ENCODE assay signal across 22 mouse cellular contexts in genomic region chr15:83712798-83713197, GRCm38 (mm10). TPM values are rescaled to one million over a fixed set of nuclear protein-coding genes. Genes with fewer than 3 reads are reported as not detected.
DNase-seq lines count a peak whose midpoint lies in the region; ATAC-seq lines count a peak whose summit lies in the region.
"Had no signal": no experiment of that assay in that cellular context is flagged by ENCODE, and none has a peak within 500 bp of the region (broad histone marks: within the 10 kb centered on the region; RNA-seq: fewer than 3 reads in every experiment).

No protein-coding gene starts in this region.

- WGBS in hindbrain, embryonic 10.5 days, result 69% methylated on average over 10 of the region's 10 CpGs
- WGBS in hindbrain, embryonic 12.5 days, result 70% methylated on average over 10 of the region's 10 CpGs
- WGBS in limb, embryonic 10.5 days, result 69% methylated on average over 10 of the region's 10 CpGs

- no peak overlapping the region for H3K4me2 ChIP-seq in hindbrain, embryonic 12.5 days (replicated peaks)
- H3K4me2 ChIP-seq: forebrain, embryonic 15.5 days; heart, embryonic 13.5 days; hindbrain, embryonic 13.5 days; intestine, embryonic 15.5 days had no signal

- ATAC-seq in hindbrain, embryonic 12.5 days (ENCODE audit: low FRiP score), result no peak
- ATAC-seq: activated CD4-positive, CD25-positive, alpha-beta regulatory T cell, adult 4 months; forebrain, embryonic 15.5 days; hindbrain, embryonic 16.5 days; intestine, embryonic 15.5 days had no signal

- H3K27me3 ChIP-seq in hindbrain, embryonic 10.5 days (ENCODE audit: insufficient read depth, poor library complexity, severe bottlenecking), result peaks cover 31% of the 10 kb centered on the region
- peaks cover 3% of the 10 kb centered on the region; the same call in 1 of the 2 replicates for H3K27me3 ChIP-seq in hindbrain, embryonic 12.5 days
- H3K27me3 ChIP-seq in limb, embryonic 10.5 days (ENCODE audit: low read depth, poor library complexity, severe bottlenecking), result no peaks in the 10 kb centered on the region
- H3K27me3 ChIP-seq: forebrain, embryonic 15.5 days; heart, embryonic 13.5 days; intestine, embryonic 15.5 days had no signal

- peak overlapping the region; percentile 83; the same call in 1 of the 2 replicates for H3K27ac ChIP-seq in hindbrain, embryonic 10.5 days
- H3K27ac ChIP-seq in hindbrain, embryonic 12.5 days, result no peak overlapping the region
- peak overlapping the region; percentile 77 for H3K27ac ChIP-seq in limb, embryonic 10.5 days
- H3K27ac ChIP-seq: forebrain, embryonic 15.5 days; heart, adult 2 months; heart, embryonic 13.5 days; hindbrain, embryonic 13.5 days; intestine, embryonic 15.5 days had no signal

- no peaks in the 10 kb centered on the region for H3K9me3 ChIP-seq in hindbrain, embryonic 10.5 days
- no peaks in the 10 kb centered on the region for H3K9me3 ChIP-seq in hindbrain, embryonic 12.5 days (replicated peaks)
- H3K9me3 ChIP-seq in limb, embryonic 10.5 days (replicated peaks), result no peaks in the 10 kb centered on the region
- H3K9me3 ChIP-seq: forebrain, embryonic 15.5 days; heart, embryonic 10.5 days; heart, embryonic 13.5 days; hindbrain, embryonic 13.5 days; intestine, embryonic 15.5 days had no signal

- peak; percentile 34 for DNase-seq in embryo, embryonic 10 days (ENCODE audit: low spot score)
- DNase-seq in embryo, embryonic 9.5 days (ENCODE audit: extremely low spot score), result no peak
- peak; percentile 45 for DNase-seq in hindbrain, embryonic 10.5 days (ENCODE audit: low spot score)
- no peak for DNase-seq in limb, embryonic 10.5 days (ENCODE audit: low spot score)
- DNase-seq in adrenal gland, adult 8-10 months, result no peak
- DNase-seq: adrenal gland, postnatal 10 days; adrenal gland, postnatal 36 days; cerebellum, adult 18-20 months; cerebellum, adult 9-10 months; gastrocnemius, postnatal 25 days; heart, adult 2 months; heart, postnatal 14 days; heart, postnatal 4 days; kidney, adult 11 months had no signal

- H3K36me3 ChIP-seq in hindbrain, embryonic 10.5 days, result peaks cover 64% of the 10 kb centered on the region
- 0 out of 2 replicates have a peak, but pooled peaks cover 3% of the 10 kb centered on the region for H3K36me3 ChIP-seq in hindbrain, embryonic 12.5 days
- peaks cover 79% of the 10 kb centered on the region for H3K36me3 ChIP-seq in limb, embryonic 10.5 days
- H3K36me3 ChIP-seq: intestine, embryonic 15.5 days had no signal

- H3K4me1 ChIP-seq in hindbrain, embryonic 10.5 days (replicated peaks), result peaks cover 59% of the 10 kb centered on the region
- peaks cover 20% of the 10 kb centered on the region for H3K4me1 ChIP-seq in hindbrain, embryonic 12.5 days
- H3K4me1 ChIP-seq in limb, embryonic 10.5 days, result peaks cover 93% of the 10 kb centered on the region
- H3K4me1 ChIP-seq: forebrain, embryonic 15.5 days; heart, embryonic 13.5 days; intestine, embryonic 15.5 days had no signal

- H3K4me3 ChIP-seq in hindbrain, embryonic 10.5 days, result no peak overlapping the region
- H3K4me3 ChIP-seq in hindbrain, embryonic 12.5 days, result no peak overlapping the region
- no peak overlapping the region for H3K4me3 ChIP-seq in limb, embryonic 10.5 days
- H3K4me3 ChIP-seq: forebrain, embryonic 15.5 days; heart, adult 2 months; heart, embryonic 10.5 days; heart, embryonic 13.5 days; hindbrain, embryonic 13.5 days; intestine, embryonic 15.5 days had no signal

- no peak overlapping the region for H3K9ac ChIP-seq in hindbrain, embryonic 12.5 days
- H3K9ac ChIP-seq: forebrain, embryonic 15.5 days; heart, embryonic 13.5 days; hindbrain, embryonic 13.5 days; intestine, embryonic 15.5 days had no signal

RNA-seq across cellular contexts. Expression of gene Scube1, which starts 12.0 kb away (rescaled TPM):
- polyA plus RNA-seq in hindbrain, embryonic 10.5 days (2016; fragmentation: Nextera tagmentation; extraction: Ambion mirVana), result 62.6 and 70.5 TPM in 2 replicates
- polyA plus RNA-seq in hindbrain, embryonic 12.5 days (2016; fragmentation: Nextera tagmentation; extraction: Ambion mirVana), result 32.4 and 33.2 TPM in 2 replicates
- polyA plus RNA-seq in limb, embryonic 10.5 days (2016; fragmentation: Nextera tagmentation; extraction: Ambion mirVana), result 124 TPM in 2 replicates
- 1 to 10 TPM; 4.1 to 6.4 (median 6.0) TPM for total RNA-seq in adrenal gland, adult 8-10 months (2022)
- polyA plus RNA-seq: activated CD4-positive, CD25-positive, alpha-beta regulatory T cell, adult 4 months had no signal

Comparison
In these comparisons a context has a peak if more than half of its experiments do, and no peak if none do; other contexts are left out.
1. DNase-seq: peak in embryo, embryonic 10 days (single experiment) and hindbrain, embryonic 10.5 days (single experiment); none in embryo, embryonic 9.5 days (single experiment), limb, embryonic 10.5 days (single experiment) and adrenal gland, adult 8-10 months (single experiment).